Mouse (Mus musculus): ENCODE data around the gene Hist2h2aa2.

Hist2h2aa2 gene

DNA sequence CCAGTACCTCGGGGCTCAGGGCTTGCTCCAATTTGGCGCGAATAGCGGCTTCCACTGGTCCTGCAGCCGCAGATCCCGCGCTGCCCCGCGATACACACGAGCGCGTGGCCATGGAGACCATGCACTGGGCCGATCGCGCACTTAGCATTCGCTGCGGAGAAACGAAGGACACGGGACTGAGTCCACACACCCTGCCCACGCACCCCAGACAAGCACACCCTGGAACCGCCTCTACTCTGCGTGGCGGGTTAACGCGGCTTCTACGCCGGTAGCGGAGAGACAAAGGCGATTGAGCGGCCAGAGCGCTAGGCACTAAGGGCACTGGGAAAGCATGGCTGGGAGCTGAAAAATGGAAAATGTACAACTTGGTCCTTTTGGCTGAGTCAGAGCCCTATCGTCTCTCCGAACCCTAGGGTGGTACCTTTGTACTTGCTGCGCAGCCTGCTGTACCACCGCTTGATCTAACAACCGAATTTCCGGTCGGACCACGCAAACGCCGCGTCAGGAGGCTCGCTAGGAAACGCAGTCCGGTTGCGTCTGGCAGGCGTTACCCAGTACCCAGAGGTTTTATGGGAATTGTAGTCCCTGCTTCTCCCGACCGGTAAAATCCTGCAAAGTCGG is 42.8 kb downstream of the Hist2h2aa2 start:
- peak; percentile 84 for DNase-seq (ENCODE audit: low spot score)

DNA sequence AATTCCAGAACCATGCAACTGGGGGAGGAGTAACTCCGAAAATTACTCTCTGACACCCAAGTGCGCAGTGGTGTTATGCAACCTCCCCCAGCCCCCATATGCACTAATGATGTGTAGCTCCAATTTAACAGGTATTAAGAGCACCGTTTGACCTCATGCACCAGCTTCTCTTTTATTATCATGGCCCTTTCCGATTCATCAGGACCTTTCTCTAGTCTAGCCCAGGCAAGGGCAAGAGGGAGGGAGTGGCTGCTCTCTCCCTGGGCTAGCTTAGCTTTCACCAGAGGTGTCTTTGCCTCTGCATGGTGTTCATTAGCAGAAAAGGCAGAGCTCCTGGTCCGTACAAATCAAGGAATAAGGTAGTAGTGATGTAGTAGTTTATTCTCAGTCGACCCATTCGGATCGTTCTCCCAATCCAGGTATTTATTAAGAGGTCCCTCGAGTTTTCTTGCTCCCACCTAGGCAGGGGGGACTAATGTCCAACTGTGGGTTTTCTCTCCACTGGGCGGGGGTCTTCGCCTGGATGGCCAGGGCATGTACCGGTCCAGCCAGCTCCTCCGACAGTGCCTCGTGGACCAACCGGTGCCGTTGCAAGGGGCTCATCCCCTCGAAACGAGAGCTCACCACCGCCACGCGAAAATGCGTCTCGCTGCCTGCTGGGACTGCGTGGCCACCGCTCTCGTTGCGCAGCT is 43.5 kb downstream of the Hist2h2aa2 start:
- DNase-seq (ENCODE audit: low spot score) = no peak

DNA sequence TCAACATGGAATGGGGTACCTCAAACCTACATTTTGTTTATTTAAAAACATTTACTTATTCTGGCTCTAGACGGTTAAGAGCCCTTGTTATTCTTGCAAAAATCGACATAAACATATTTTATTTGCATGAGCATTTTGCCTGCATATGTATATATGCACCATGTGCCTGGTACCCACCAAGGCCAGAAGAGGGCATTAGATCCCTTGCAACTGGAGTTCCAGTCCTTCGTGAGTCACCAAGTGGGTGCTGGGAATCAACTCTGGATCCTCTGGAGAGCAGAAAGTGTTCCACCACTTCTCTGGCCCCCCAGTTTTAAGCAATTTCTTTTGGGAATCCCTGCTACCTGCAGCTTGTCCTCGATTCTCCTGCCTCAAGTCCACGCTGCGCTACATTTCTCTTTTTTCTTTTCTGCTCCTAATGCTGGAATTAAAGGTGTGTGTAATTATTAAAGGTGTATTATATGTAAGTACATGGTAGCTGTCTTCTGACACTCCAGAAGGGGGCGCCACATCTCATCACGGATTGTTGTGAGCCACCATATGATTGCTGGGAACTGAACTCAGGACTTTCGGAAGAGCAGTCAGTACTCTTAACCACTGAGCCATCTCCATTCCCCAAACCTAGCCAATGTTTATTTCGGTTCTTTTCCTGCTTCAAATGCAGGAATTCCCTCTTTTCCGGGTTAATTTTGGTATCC is 44.3 kb downstream of the Hist2h2aa2 start:
- DNase-seq (ENCODE audit: low spot score) = no peak

DNA sequence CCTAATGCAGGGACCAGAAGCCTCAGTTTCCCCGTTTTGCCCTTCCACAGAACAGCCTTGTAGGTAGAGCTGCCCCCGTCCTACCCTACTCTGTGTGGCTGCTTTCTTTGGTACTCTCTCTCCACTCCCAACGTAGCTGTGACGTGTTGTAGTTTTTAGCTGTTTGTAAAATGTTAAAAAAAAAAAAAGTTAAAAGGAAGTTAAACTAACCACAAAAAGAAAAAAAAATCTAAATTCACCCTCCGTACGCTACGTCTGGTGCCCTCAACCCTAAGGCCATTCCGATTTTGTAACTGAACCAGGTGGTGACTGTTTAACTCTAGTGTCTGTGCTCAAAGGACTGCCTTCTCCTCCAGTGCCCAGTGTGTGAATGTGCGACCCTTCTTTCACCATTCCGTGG is 45.1 kb downstream of the Hist2h2aa2 start:
- no peak for DNase-seq (ENCODE audit: low spot score)

DNA sequence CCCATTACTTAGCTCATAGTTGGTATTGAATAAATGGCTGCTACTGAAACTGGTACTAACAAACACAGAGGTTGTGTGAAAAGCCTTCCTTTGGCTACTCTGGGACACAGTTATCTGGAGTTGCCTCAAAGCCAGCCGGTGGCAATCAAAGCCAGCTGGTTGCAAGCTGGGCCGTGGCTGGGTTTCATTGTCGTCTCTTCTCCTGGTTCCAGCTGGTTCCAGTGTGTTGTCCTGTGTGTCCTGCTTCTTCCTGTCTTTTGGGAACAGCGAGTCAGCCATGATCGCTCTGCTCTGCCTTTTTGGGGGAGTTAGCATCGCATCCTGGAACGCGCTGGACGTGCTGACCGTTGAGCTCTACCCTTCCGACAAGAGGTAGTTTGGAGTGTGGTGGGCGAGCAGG is 47.1 kb downstream of the Hist2h2aa2 start:
- no peak for DNase-seq (ENCODE audit: low spot score)

All from ovary, postnatal 36 days (tissue).